8 mouse cellular contexts compared by ENCODE assay signal in the genomic region with DNA sequence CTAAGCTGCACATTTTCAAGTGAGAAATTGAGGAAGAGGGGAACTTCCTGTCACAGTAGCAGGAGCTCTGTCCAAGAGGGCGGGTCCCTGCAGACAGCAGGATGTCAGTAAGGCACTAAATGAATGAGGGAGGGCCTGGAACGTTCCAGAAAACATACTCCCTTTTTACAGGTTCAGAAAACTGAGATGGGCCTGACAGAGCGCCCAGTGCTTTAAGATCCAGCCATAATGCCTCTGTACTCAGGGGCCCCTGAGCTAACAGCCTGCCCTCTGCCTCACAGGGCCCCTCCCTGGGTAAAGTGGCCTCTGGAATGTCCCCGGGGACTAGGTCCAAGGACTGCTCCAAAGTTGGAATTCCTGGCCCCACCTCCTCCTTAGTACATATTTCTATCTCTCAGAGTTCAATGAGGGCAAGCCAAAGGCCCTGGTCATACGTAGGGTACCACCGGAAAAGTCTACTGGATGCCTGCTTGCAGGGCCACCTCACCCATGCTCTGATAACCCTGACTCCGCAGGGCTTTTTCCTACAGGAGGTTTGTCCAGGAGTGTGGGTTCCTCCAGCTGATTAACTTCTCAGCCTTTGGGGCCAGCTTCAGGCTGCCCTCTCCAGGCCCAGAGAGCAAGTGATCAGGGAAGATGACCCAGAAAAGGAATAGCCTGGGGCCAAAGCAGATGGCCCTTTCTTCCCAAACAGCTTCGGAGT. TPM values are rescaled to one million over a fixed set of nuclear protein-coding genes. Genes with fewer than 3 reads are reported as not detected.
DNase-seq lines count a peak whose midpoint lies in the region; ATAC-seq lines count a peak whose summit lies in the region.

No protein-coding gene starts in this region.

- ATAC-seq in embryonic facial prominence, embryonic 13.5 days (ENCODE audit: insufficient number of reproducible peaks, insufficient read depth, low FRiP score, low TSS enrichment, low read depth) = no peak
- ATAC-seq in hindbrain, embryonic 13.5 days (ENCODE audit: low FRiP score) = no peak
- no peak for ATAC-seq in limb, embryonic 15.5 days (ENCODE audit: insufficient number of reproducible peaks, low FRiP score, low TSS enrichment, low read depth)
- no peak for ATAC-seq in midbrain, embryonic 16.5 days

- peak; percentile 67 to 74 for DNase-seq in spleen, postnatal 36 days (ENCODE audit: low spot score in 2 of 2)
- no peak for DNase-seq in spleen, adult 12 weeks (ENCODE audit: low spot score)
- DNase-seq in embryo, embryonic 10.5 days (ENCODE audit: low spot score) = no peak
- DNase-seq in testis, postnatal 14 days (ENCODE audit: low spot score) = no peak

- H3K4me1 ChIP-seq in embryonic facial prominence, embryonic 13.5 days = peaks cover 37% of the 10 kb centered on the region
- H3K4me1 ChIP-seq in hindbrain, embryonic 13.5 days (replicated peaks) = peaks cover 32% of the 10 kb centered on the region
- H3K4me1 ChIP-seq in limb, embryonic 15.5 days = peaks cover 39% of the 10 kb centered on the region
- H3K4me1 ChIP-seq in midbrain, embryonic 16.5 days (ENCODE audit: control insufficient read depth, insufficient read depth, low read length) = peaks cover 16% of the 10 kb centered on the region

- peaks cover 10% of the 10 kb centered on the region for H3K36me3 ChIP-seq in embryonic facial prominence, embryonic 13.5 days
- H3K36me3 ChIP-seq in hindbrain, embryonic 13.5 days = peaks cover 9% of the 10 kb centered on the region
- H3K36me3 ChIP-seq in limb, embryonic 15.5 days = peaks cover 9% of the 10 kb centered on the region
- H3K36me3 ChIP-seq in midbrain, embryonic 16.5 days (ENCODE audit: control insufficient read depth, insufficient read depth, low read length) = peaks cover 4% of the 10 kb centered on the region; the same call in 1 of the 2 replicates

- H3K9me3 ChIP-seq in embryonic facial prominence, embryonic 13.5 days = no peaks in the 10 kb centered on the region
- H3K9me3 ChIP-seq in hindbrain, embryonic 13.5 days = no peaks in the 10 kb centered on the region
- no peaks in the 10 kb centered on the region for H3K9me3 ChIP-seq in limb, embryonic 15.5 days
- no peaks in the 10 kb centered on the region for H3K9me3 ChIP-seq in midbrain, embryonic 16.5 days (replicated peaks; ENCODE audit: control insufficient read depth, low read length, poor library complexity, severe bottlenecking)

- no peaks in the 10 kb centered on the region for H3K27me3 ChIP-seq in embryonic facial prominence, embryonic 13.5 days
- no peaks in the 10 kb centered on the region for H3K27me3 ChIP-seq in hindbrain, embryonic 13.5 days
- H3K27me3 ChIP-seq in limb, embryonic 15.5 days = no peaks in the 10 kb centered on the region
- H3K27me3 ChIP-seq in midbrain, embryonic 16.5 days (ENCODE audit: control insufficient read depth, insufficient read depth, low read depth, low read length) = no peaks in the 10 kb centered on the region

- H3K9ac ChIP-seq in embryonic facial prominence, embryonic 13.5 days = peak overlapping the region; percentile 52
- H3K9ac ChIP-seq in hindbrain, embryonic 13.5 days = no peak overlapping the region
- H3K9ac ChIP-seq in limb, embryonic 15.5 days = no peak overlapping the region
- no peak overlapping the region for H3K9ac ChIP-seq in midbrain, embryonic 16.5 days (ENCODE audit: low read depth, low read length)

- peak overlapping the region; percentile 100 for H3K27ac ChIP-seq in embryonic facial prominence, embryonic 13.5 days
- peak overlapping the region; percentile 100 for H3K27ac ChIP-seq in hindbrain, embryonic 13.5 days
- H3K27ac ChIP-seq in limb, embryonic 15.5 days = peak overlapping the region; percentile 100
- H3K27ac ChIP-seq in midbrain, embryonic 16.5 days (ENCODE audit: low read length) = peak overlapping the region; percentile 23

- 46% methylated on average over 8 of the region's 8 CpGs for WGBS in embryonic facial prominence, embryonic 13.5 days
- WGBS in hindbrain, embryonic 13.5 days = 64% methylated on average over 8 of the region's 8 CpGs
- 42% methylated on average over 8 of the region's 8 CpGs for WGBS in limb, embryonic 15.5 days
- 60% methylated on average over 8 of the region's 8 CpGs for WGBS in midbrain, embryonic 16.5 days

- no peak overlapping the region for H3K4me2 ChIP-seq in embryonic facial prominence, embryonic 13.5 days
- no peak overlapping the region for H3K4me2 ChIP-seq in hindbrain, embryonic 13.5 days
- no peak overlapping the region for H3K4me2 ChIP-seq in limb, embryonic 15.5 days
- H3K4me2 ChIP-seq in midbrain, embryonic 16.5 days (ENCODE audit: low read length) = no peak overlapping the region

- H3K4me3 ChIP-seq in embryonic facial prominence, embryonic 13.5 days = no peak overlapping the region
- no peak overlapping the region for H3K4me3 ChIP-seq in hindbrain, embryonic 13.5 days
- no peak overlapping the region for H3K4me3 ChIP-seq in limb, embryonic 15.5 days
- H3K4me3 ChIP-seq in midbrain, embryonic 16.5 days (ENCODE audit: low read depth, low read length) = no peak overlapping the region

RNA-seq across cellular contexts. Expression of gene Actb, which starts 3.2 kb away (rescaled TPM):
- 14,475 and 16,597 TPM in 2 replicates for polyA plus RNA-seq in embryonic facial prominence, embryonic 13.5 days (2015; fragmentation: Nextera tagmentation; extraction: Ambion mirVana)
- 17,657 and 17,716 TPM in 2 replicates for polyA plus RNA-seq in hindbrain, embryonic 13.5 days (2015; fragmentation: Nextera tagmentation; extraction: Ambion mirVana)
- 13,307 and 13,671 TPM in 2 replicates for polyA plus RNA-seq in limb, embryonic 15.5 days (2015; fragmentation: Nextera tagmentation; extraction: Ambion mirVana)
- polyA plus RNA-seq in midbrain, embryonic 16.5 days (2015; fragmentation: Nextera tagmentation; extraction: Ambion mirVana) = 13,967 and 14,266 TPM in 2 replicates

RNA-seq across cellular contexts. Expression of gene Fbxl18, which starts 14.5 kb away (rescaled TPM):
- polyA plus RNA-seq in embryonic facial prominence, embryonic 13.5 days (2015; fragmentation: Nextera tagmentation; extraction: Ambion mirVana) = 15.0 and 15.7 TPM in 2 replicates
- polyA plus RNA-seq in hindbrain, embryonic 13.5 days (2015; fragmentation: Nextera tagmentation; extraction: Ambion mirVana) = 36.6 and 36.9 TPM in 2 replicates
- polyA plus RNA-seq in limb, embryonic 15.5 days (2015; fragmentation: Nextera tagmentation; extraction: Ambion mirVana) = 12.5 and 12.6 TPM in 2 replicates
- polyA plus RNA-seq in midbrain, embryonic 16.5 days (2015; fragmentation: Nextera tagmentation; extraction: Ambion mirVana) = 29.9 and 35.1 TPM in 2 replicates

RNA-seq across cellular contexts. Expression of gene Fscn1, which starts 50.4 kb away (rescaled TPM):
- polyA plus RNA-seq in embryonic facial prominence, embryonic 13.5 days (2015; fragmentation: Nextera tagmentation; extraction: Ambion mirVana) = 392 and 441 TPM in 2 replicates
- 484 and 516 TPM in 2 replicates for polyA plus RNA-seq in hindbrain, embryonic 13.5 days (2015; fragmentation: Nextera tagmentation; extraction: Ambion mirVana)
- 308 and 341 TPM in 2 replicates for polyA plus RNA-seq in limb, embryonic 15.5 days (2015; fragmentation: Nextera tagmentation; extraction: Ambion mirVana)
- polyA plus RNA-seq in midbrain, embryonic 16.5 days (2015; fragmentation: Nextera tagmentation; extraction: Ambion mirVana) = 493 and 557 TPM in 2 replicates

Comparison
In these comparisons a context has a peak if more than half of its experiments do, and no peak if none do; other contexts are left out.
1. DNase-seq: peak in spleen, postnatal 36 days (2 of 2); none in spleen, adult 12 weeks (single experiment), embryo, embryonic 10.5 days (single experiment) and testis, postnatal 14 days (single experiment).
2. H3K27ac ChIP-seq: peak in every context shown above with its lines; median percentile 100 in embryonic facial prominence, embryonic 13.5 days; 100 in hindbrain, embryonic 13.5 days; 100 in limb, embryonic 15.5 days; 23 in midbrain, embryonic 16.5 days.